Mouse (Mus musculus): ENCODE measurements around the gene Sec14l1. TPM values are rescaled to one million over a fixed set of nuclear protein-coding genes. Genes with fewer than 3 reads are reported as not detected.
"Not testable (repeated sequence)": the region's sequence is repeated elsewhere in the genome, so short reads cannot be mapped to it uniquely, and the experiment has no call there.

Gene Sec14l1
- polyA plus RNA-seq, 1 experiment from 2014 or later = 46.7 TPM

- no peak overlapping the region for H3K4me3 ChIP-seq
- no peak for DNase-seq (ENCODE audit: extremely low spot score, low spot score)
- H3K36me3 ChIP-seq (replicated peaks) = peaks cover 62% of the 10 kb centered on the region
- no peaks in the 10 kb centered on the region for H3K27me3 ChIP-seq (ENCODE audit: poor library complexity, severe bottlenecking)
- H3K27ac ChIP-seq = no peak overlapping the region
- 94% methylated on average over 17 of the region's 17 CpGs for WGBS
- peaks cover 48% of the 10 kb centered on the region for H3K4me1 ChIP-seq
- H3K9me3 ChIP-seq = no peaks in the 10 kb centered on the region
These were observed 35.2 kb upstream of the Sec14l1 start for GRCm38 (mm10) chr11:117079651-117080190.

- no peak overlapping the region for H3K4me3 ChIP-seq
These were observed 34.8 kb upstream of the Sec14l1 start for GRCm38 (mm10) chr11:117080209-117080608.

GRCm38 (mm10) chr11:117081165-117082064 lies 33.6 kb upstream of the Sec14l1 start:
- Histone ChIP-seq H3K36me3 (replicated peaks) (peaks cover 62% of the 10 kb centered on the region), H3K27ac (peak overlapping the region; percentile 70), H3K27me3 (ENCODE audit: poor library complexity, severe bottlenecking) (no peaks in the 10 kb centered on the region), H3K4me3 (no peak overlapping the region; the same call in 1 of the 2 replicates), H3K4me1 (peaks cover 40% of the 10 kb centered on the region), H3K9me3 (no peaks in the 10 kb centered on the region; the same call in 1 of the 2 replicates)
- peak; percentile 74 for DNase-seq (ENCODE audit: extremely low spot score, low spot score)
- 37% methylated on average over 16 of the region's 16 CpGs for WGBS

More at GRCm38 (mm10) chr11:117080209-117080608, 34.8 kb upstream of the Sec14l1 start:
- no peak for DNase-seq (ENCODE audit: extremely low spot score, low spot score)
- Histone ChIP-seq H3K36me3 (replicated peaks) (peaks cover 62% of the 10 kb centered on the region), H3K4me1 (peaks cover 48% of the 10 kb centered on the region), H3K27ac (no peak overlapping the region), H3K27me3 (ENCODE audit: poor library complexity, severe bottlenecking) (no peaks in the 10 kb centered on the region), H3K9me3 (no peaks in the 10 kb centered on the region)
- 93% methylated on average over 11 of the region's 11 CpGs for WGBS

- Histone ChIP-seq H3K27ac (peak overlapping the region; percentile 70), H3K27me3 (ENCODE audit: poor library complexity, severe bottlenecking) (no peaks in the 10 kb centered on the region), H3K4me3 (no peak overlapping the region), H3K4me1 (peaks cover 33% of the 10 kb centered on the region), H3K9me3 (no peaks in the 10 kb centered on the region; the same call in 1 of the 2 replicates), H3K36me3 (replicated peaks) (peaks cover 61% of the 10 kb centered on the region)
- no peak for DNase-seq (ENCODE audit: extremely low spot score, low spot score)
- 84% methylated on average over 11 of the region's 11 CpGs for WGBS
These were observed 32.5 kb upstream of the Sec14l1 start for GRCm38 (mm10) chr11:117082353-117082934.

- DNase-seq (ENCODE audit: extremely low spot score, low spot score) = no peak
- no peaks in the 10 kb centered on the region; the same call in 1 of the 2 replicates for H3K9me3 ChIP-seq
- no peaks in the 10 kb centered on the region for H3K27me3 ChIP-seq (ENCODE audit: poor library complexity, severe bottlenecking)
- H3K27ac ChIP-seq = no peak overlapping the region
- WGBS = 97% methylated on average over 19 of the region's 19 CpGs
- H3K4me3 ChIP-seq = no peak overlapping the region
- H3K36me3 ChIP-seq (replicated peaks) = peaks cover 53% of the 10 kb centered on the region
- H3K4me1 ChIP-seq = peaks cover 25% of the 10 kb centered on the region
These were observed 31.7 kb upstream of the Sec14l1 start for GRCm38 (mm10) chr11:117083052-117083881.

GRCm38 (mm10) chr11:117083882-117084260 lies 31.1 kb upstream of the Sec14l1 start:
- H3K9me3 ChIP-seq; DNase-seq (ENCODE audit: extremely low spot score, low spot score); H3K4me3 ChIP-seq; H3K27me3 ChIP-seq (ENCODE audit: poor library complexity, severe bottlenecking); H3K27ac ChIP-seq: not testable (repeated sequence)
- peaks cover 47% of the 10 kb centered on the region for H3K36me3 ChIP-seq (replicated peaks)
- WGBS = 90% methylated on average over 3 of the region's 3 CpGs
- peaks cover 26% of the 10 kb centered on the region for H3K4me1 ChIP-seq

GRCm38 (mm10) chr11:117086215-117086614 lies 28.8 kb upstream of the Sec14l1 start:
- Histone ChIP-seq H3K27ac (no peak overlapping the region), H3K27me3 (ENCODE audit: poor library complexity, severe bottlenecking) (no peaks in the 10 kb centered on the region), H3K9me3 (no peaks in the 10 kb centered on the region; the same call in 1 of the 2 replicates), H3K4me3 (no peak overlapping the region), H3K36me3 (replicated peaks) (peaks cover 24% of the 10 kb centered on the region), H3K4me1 (peaks cover 33% of the 10 kb centered on the region)
- 95% methylated on average over 10 of the region's 10 CpGs for WGBS
- DNase-seq (ENCODE audit: extremely low spot score, low spot score) = no peak

GRCm38 (mm10) chr11:117087036-117087799 lies 27.8 kb upstream of the Sec14l1 start:
- H3K4me1 ChIP-seq = peaks cover 33% of the 10 kb centered on the region
- 89% methylated on average over 9 of the region's 9 CpGs for WGBS

GRCm38 (mm10) chr11:117088271-117088991 lies 26.5 kb upstream of the Sec14l1 start:
- DNase-seq (ENCODE audit: extremely low spot score, low spot score) = no peak
- H3K36me3 ChIP-seq (replicated peaks) = peaks cover 10% of the 10 kb centered on the region
- 84% methylated on average over 13 of the region's 13 CpGs for WGBS
- H3K27ac ChIP-seq = no peak overlapping the region
- H3K9me3 ChIP-seq = no peaks in the 10 kb centered on the region; the same call in 1 of the 2 replicates
- peaks cover 39% of the 10 kb centered on the region for H3K4me1 ChIP-seq
- H3K27me3 ChIP-seq (ENCODE audit: poor library complexity, severe bottlenecking) = no peaks in the 10 kb centered on the region
- H3K4me3 ChIP-seq = no peak overlapping the region

More at GRCm38 (mm10) chr11:117087036-117087799, 27.8 kb upstream of the Sec14l1 start:
- Histone ChIP-seq H3K36me3 (replicated peaks) (peaks cover 20% of the 10 kb centered on the region), H3K9me3 (no peaks in the 10 kb centered on the region; the same call in 1 of the 2 replicates), H3K27ac (no peak overlapping the region), H3K4me3 (no peak overlapping the region), H3K27me3 (ENCODE audit: poor library complexity, severe bottlenecking) (no peaks in the 10 kb centered on the region)
- no peak for DNase-seq (ENCODE audit: extremely low spot score, low spot score)

GRCm38 (mm10) chr11:117089673-117090419 lies 25.1 kb upstream of the Sec14l1 start:
- Histone ChIP-seq H3K4me1 (peaks cover 41% of the 10 kb centered on the region), H3K9me3 (no peaks in the 10 kb centered on the region; the same call in 1 of the 2 replicates), H3K36me3 (replicated peaks) (no peaks in the 10 kb centered on the region), H3K4me3 (no peak overlapping the region), H3K27me3 (ENCODE audit: poor library complexity, severe bottlenecking) (no peaks in the 10 kb centered on the region), H3K27ac (no peak overlapping the region)
- WGBS = 87% methylated on average over 9 of the region's 9 CpGs
- DNase-seq (ENCODE audit: extremely low spot score, low spot score) = no peak

Data from forebrain, embryonic 10.5 days (tissue).